Mouse (Mus musculus) large intestine, adult 2 months (tissue): ENCODE data around the gene Rtn4r. TPM values are rescaled to one million over a fixed set of nuclear protein-coding genes. Genes with fewer than 3 reads are reported as not detected.

Source experiments
- DNase-seq: peaks from one replicate; pipeline ENCODE4 v3.0.0-alpha.2; 2012; ENCODE audit warnings: low read depth, low spot score
- WGBS: fragments of 180-500 bp; shearing (Covaris S2); methylation state at CpG from one replicate; pipeline ENCODE4 v1.1.7; 2018; 5-methylcytosine and 5-hydroxymethylcytosine counted together
- polyA plus RNA-seq: library from polyadenylated mRNA; depleted of rRNA; stranded (reverse); fragments of >200 nt; gene quantifications from 2 replicates; pipeline ENCODE4 v1.2.3, GENCODE M21; 2012; rRNA removed

Gene Rtn4r
- 7.1 and 8.9 TPM in 2 replicates for polyA plus RNA-seq

- peak; percentile 42 for DNase-seq
- under 1% methylated on average over 95 of the region's 96 CpGs for WGBS
Measured at GRCm38 (mm10) chr16:18127241-18127861, at the start of gene Rtn4r. TSS of gene Rtn4r (plus strand) at chr16:18127642.

- 86% methylated on average over 5 of the region's 5 CpGs for WGBS
Measured at GRCm38 (mm10) chr16:18078314-18079015, 49.0 kb upstream of the Rtn4r start.

GRCm38 (mm10) chr16:18079300-18079699, 48.1 kb upstream of the Rtn4r start:
- 94% methylated on average over 2 of the region's 2 CpGs for WGBS
- no peak for DNase-seq

More at GRCm38 (mm10) chr16:18078314-18079015, 49.0 kb upstream of the Rtn4r start:
- no peak for DNase-seq

GRCm38 (mm10) chr16:18080171-18080570, 47.3 kb upstream of the Rtn4r start:
- WGBS: 90% methylated on average over 7 of the region's 7 CpGs
- no peak for DNase-seq

- DNase-seq: no peak
- WGBS: 86% methylated on average over 10 of the region's 10 CpGs
Measured at GRCm38 (mm10) chr16:18081149-18081827, 46.2 kb upstream of the Rtn4r start.

GRCm38 (mm10) chr16:18082291-18082690, 45.2 kb upstream of the Rtn4r start:
- no peak for DNase-seq
- WGBS: 38% methylated on average over 1 of the region's 1 CpGs

GRCm38 (mm10) chr16:18083231-18083951, 44.1 kb upstream of the Rtn4r start:
- DNase-seq: no peak
- 79% methylated on average over 18 of the region's 18 CpGs for WGBS

GRCm38 (mm10) chr16:18084262-18084661, 43.2 kb upstream of the Rtn4r start:
- DNase-seq: no peak
- WGBS: 84% methylated on average over 7 of the region's 7 CpGs

- DNase-seq: no peak
- 83% methylated on average over 5 of the region's 5 CpGs for whole genome bisulfite sequencing
Measured at GRCm38 (mm10) chr16:18087101-18087500, 40.3 kb upstream of the Rtn4r start.

GRCm38 (mm10) chr16:18096348-18096747, 31.1 kb upstream of the Rtn4r start:
- no peak for DNase-seq
- WGBS: 33% methylated on average over 5 of the region's 5 CpGs

- no peak for DNase-seq
- WGBS: 60% methylated on average over 4 of the region's 4 CpGs
Measured at GRCm38 (mm10) chr16:18102816-18103215, 24.6 kb upstream of the Rtn4r start.

GRCm38 (mm10) chr16:18103366-18103765, 24.1 kb upstream of the Rtn4r start:
- WGBS: 42% methylated on average over 1 of the region's 1 CpGs
- DNase-seq: no peak

- WGBS: 51% methylated on average over 6 of the region's 6 CpGs
- no peak for DNase-seq
Measured at GRCm38 (mm10) chr16:18103808-18104207, 23.6 kb upstream of the Rtn4r start.

- no peak for DNase-seq
- 51% methylated on average over 5 of the region's 5 CpGs for WGBS
Measured at GRCm38 (mm10) chr16:18108221-18108966, 19.0 kb upstream of the Rtn4r start.

- DNase-seq: no peak
- 66% methylated on average over 7 of the region's 7 CpGs for WGBS
Measured at GRCm38 (mm10) chr16:18111042-18111441, 16.4 kb upstream of the Rtn4r start.

- 78% methylated on average over 4 of the region's 4 CpGs for WGBS
- no peak for DNase-seq
Measured at GRCm38 (mm10) chr16:18116467-18116866, 11.0 kb upstream of the Rtn4r start.

- 39% methylated on average over 3 of the region's 3 CpGs for WGBS
- no peak for DNase-seq
Measured at GRCm38 (mm10) chr16:18118285-18118684, 9.2 kb upstream of the Rtn4r start.

GRCm38 (mm10) chr16:18119031-18119730, 8.3 kb upstream of the Rtn4r start:
- 25% methylated on average over 8 of the region's 8 CpGs for WGBS
- DNase-seq: no peak

- WGBS: 76% methylated on average over 2 of the region's 2 CpGs
- no peak for DNase-seq
Measured at GRCm38 (mm10) chr16:18122740-18123139, 4.7 kb upstream of the Rtn4r start.
